Mouse (Mus musculus) heart, embryonic 16.5 days (tissue): Measurements from ENCODE around the gene Mcpt1. TPM values are rescaled to one million over a fixed set of nuclear protein-coding genes. Genes with fewer than 3 reads are reported as not detected.
A peak's percentile ranks its signal among the peaks of the same experiment; 100 is the strongest.
"Not testable (repeated sequence)": the region's sequence is repeated elsewhere in the genome, so short reads cannot be mapped to it uniquely, and the experiment has no call there.

ENCODE experiments used
- ATAC-seq: fragments of 200-750 bp; cut with Nextera tagmentation; replicated peaks from 2 replicates; pipeline ENCODE4 v1.8.0; 2017; ENCODE audit warnings: moderate number of reproducible peaks; ENCODE audit not compliant: insufficient read depth, low FRiP score; ENCODE audit errors: extremely low read depth
- H3K27ac ChIP-seq: fragments of 300-500 bp; sonication (generic); 2 replicates; pipeline ENCODE4 v1.5.1; 2014; ENCODE audit warnings: mild to moderate bottlenecking, low read length, control low read depth, moderate library complexity
- H3K27me3 ChIP-seq: fragments of 300-500 bp; sonication (generic); 2 replicates; pipeline ENCODE4 v1.6.1; 2014; ENCODE audit warnings: low read length, mixed read lengths; ENCODE audit not compliant: control insufficient read depth, insufficient read depth
- H3K36me3 ChIP-seq: fragments of 300-500 bp; sonication (generic); 2 replicates; pipeline ENCODE4 v1.6.1; 2014; ENCODE audit not compliant: control insufficient read depth, insufficient read depth
- H3K4me1 ChIP-seq: fragments of 300-500 bp; sonication (generic); 2 replicates; pipeline ENCODE4 v1.6.1; 2014; ENCODE audit warnings: low read length, mixed read lengths; ENCODE audit not compliant: control insufficient read depth, insufficient read depth
- H3K4me2 ChIP-seq: fragments of 300-500 bp; sonication (generic); 2 replicates; pipeline ENCODE4 v1.6.1; 2014; ENCODE audit warnings: low read depth, mild to moderate bottlenecking, control low read depth, low read length
- H3K4me3 ChIP-seq: fragments of 300-500 bp; sonication (generic); 2 replicates; pipeline ENCODE4 v1.5.1; 2014; ENCODE audit warnings: mild to moderate bottlenecking, control low read depth, low read length
- H3K9ac ChIP-seq: fragments of 300-500 bp; sonication (generic); 2 replicates; pipeline ENCODE4 v1.6.1; 2014; ENCODE audit warnings: low read length, control low read depth
- H3K9me3 ChIP-seq: fragments of 300-500 bp; sonication (generic); replicated peaks from 2 replicates; pipeline ENCODE4 v1.6.1; 2016; ENCODE audit warnings: low read length; ENCODE audit not compliant: control insufficient read depth
- WGBS: fragments of 180-500 bp; shearing (Covaris S2); extraction: QIAGEN DNeasy Blood & Tissue Kit; methylation state at CpG from one replicate; pipeline ENCODE4 v1.1.7; 2014; 5-methylcytosine and 5-hydroxymethylcytosine counted together
- polyA plus RNA-seq: library from polyadenylated mRNA; unstranded; fragments of >200 nt; fragmentation: Nextera tagmentation; extraction: Ambion mirVana; gene quantifications from 2 replicates; pipeline ENCODE4 v1.2.1, GENCODE M21; 2015

Gene Mcpt1
- polyA plus RNA-seq, 1 experiment from 2014 or later, result not detected

GRCm38 (mm10) chr14:56057722-56058121 lies 40.0 kb downstream of the Mcpt1 start:
- H3K9ac ChIP-seq, result no peak overlapping the region
- peak; percentile 63 for ATAC-seq
- H3K4me3 ChIP-seq, result no peak overlapping the region
- WGBS, result 42% methylated on average over 4 of the region's 4 CpGs
- no peak overlapping the region for H3K4me2 ChIP-seq
- H3K36me3 ChIP-seq, result no peaks in the 10 kb centered on the region
- H3K4me1 ChIP-seq, result 0 out of 2 replicates have a peak, but pooled peaks cover 3% of the 10 kb centered on the region
- H3K9me3 ChIP-seq, result no peaks in the 10 kb centered on the region
- H3K27ac ChIP-seq, result no peak overlapping the region
- no peaks in the 10 kb centered on the region for H3K27me3 ChIP-seq

DNA sequence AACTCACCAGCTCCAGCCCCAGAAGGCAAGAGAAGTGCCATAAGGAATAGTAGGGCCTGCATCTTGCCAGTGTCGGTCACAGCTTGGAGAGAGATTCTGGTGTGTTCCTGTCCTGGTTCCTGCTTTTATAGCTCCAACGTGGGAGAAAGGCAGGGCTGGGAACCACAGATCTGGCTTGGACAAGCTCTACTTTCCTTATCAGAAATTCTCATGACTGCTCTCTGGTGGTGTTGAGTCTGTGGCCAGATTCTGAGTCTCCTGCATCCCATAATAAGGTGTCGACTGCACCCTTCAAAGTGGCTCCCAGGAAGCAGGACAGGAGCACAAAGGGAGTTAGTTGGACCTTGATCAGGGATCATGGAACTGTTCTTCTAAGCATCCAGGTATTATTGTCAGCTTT lies 44.4 kb downstream of the Mcpt1 start, which contains the start of gene Mcpt4:
Gene Mcpt4 (minus strand): TSS at position 101 of the 400 bp plus-strand sequence.
- H3K27ac ChIP-seq, result not testable (repeated sequence)

More for the DNA sequence above, 44.4 kb downstream of the Mcpt1 start, which contains the start of gene Mcpt4:
- not testable (repeated sequence) for H3K9me3 ChIP-seq, H3K4me2 ChIP-seq, H3K4me3 ChIP-seq, H3K9ac ChIP-seq, ATAC-seq, H3K36me3 ChIP-seq, H3K4me1 ChIP-seq, H3K27me3 ChIP-seq
- WGBS, result 35% methylated on average over 3 of the region's 3 CpGs

Other genes starting within 250 kb of the Mcpt1 start
- 15.3 and 17.5 TPM in 2 replicates for gene Adcy4, start 233.9 kb upstream of the Mcpt1 start, polyA plus RNA-seq
- gene Ripk3, start 229.1 kb upstream of the Mcpt1 start, polyA plus RNA-seq, result 17.8 and 20.8 TPM in 2 replicates
- 9.7 and 14.4 TPM in 2 replicates for gene Nfatc4, start 194.8 kb upstream of the Mcpt1 start, polyA plus RNA-seq
- gene Nynrin, start 164.0 kb upstream of the Mcpt1 start, polyA plus RNA-seq, result 11.1 and 13.7 TPM in 2 replicates
- gene Cbln3, start 133.6 kb upstream of the Mcpt1 start, polyA plus RNA-seq, result 0.59 and 0.69 TPM in 2 replicates
- 9.8 and 11.2 TPM in 2 replicates for gene Khnyn, start 133.0 kb upstream of the Mcpt1 start, polyA plus RNA-seq
- gene Sdr39u1, start 117.7 kb upstream of the Mcpt1 start, polyA plus RNA-seq, result 59.6 and 59.9 TPM in 2 replicates
- 8.1 and 8.3 TPM in 2 replicates for gene Cma1, start 73.3 kb upstream of the Mcpt1 start, polyA plus RNA-seq
- gene Cma2, start 67.0 kb upstream of the Mcpt1 start, polyA plus RNA-seq, result not detected in 2 replicates
- not detected in 2 replicates for gene Mcpt9, start 12.5 kb downstream of the Mcpt1 start, polyA plus RNA-seq
- not detected in 2 replicates for gene Mcpt2, start 24.1 kb downstream of the Mcpt1 start, polyA plus RNA-seq
- gene Mcpt4, start 44.3 kb downstream of the Mcpt1 start, polyA plus RNA-seq, result 0.54 and 0.55 TPM in 2 replicates
- gene Mcpt8, start 67.3 kb downstream of the Mcpt1 start, polyA plus RNA-seq, result 0.16 and 0.41 TPM in 2 replicates
- 0.20 and 0.51 TPM in 2 replicates for gene Ctsg, start 84.6 kb downstream of the Mcpt1 start, polyA plus RNA-seq
- not detected in 2 replicates for gene Gzme, start 102.7 kb downstream of the Mcpt1 start, polyA plus RNA-seq
- not detected in 2 replicates for gene Gzmd, start 114.6 kb downstream of the Mcpt1 start, polyA plus RNA-seq
- gene Gzmg, start 141.6 kb downstream of the Mcpt1 start, polyA plus RNA-seq, result not detected in 2 replicates
- not detected in 2 replicates for gene Gzmn, start 156.6 kb downstream of the Mcpt1 start, polyA plus RNA-seq
- gene Gzmf, start 193.4 kb downstream of the Mcpt1 start, polyA plus RNA-seq, result not detected in 2 replicates
- 0.17 and 0.43 TPM in 2 replicates for gene Gzmc, start 216.7 kb downstream of the Mcpt1 start, polyA plus RNA-seq
- 0.57 and 1.2 TPM in 2 replicates for gene Gzmb, start 244.3 kb downstream of the Mcpt1 start, polyA plus RNA-seq